Mouse (Mus musculus): ENCODE measurements around the gene Dcst2. TPM values are rescaled to one million over a fixed set of nuclear protein-coding genes. Genes with fewer than 3 reads are reported as not detected.
A peak's percentile ranks its signal among the peaks of the same experiment; 100 is the strongest.

Gene Dcst2
- total RNA-seq, 1 experiment: not detected

- no peaks in the 10 kb centered on the region for H3K9me3 ChIP-seq (ENCODE audit: control insufficient read depth, insufficient read depth, low read depth, low read length)
- peak overlapping the region; percentile 21; the same call in 1 of the 2 replicates for H3K9ac ChIP-seq (ENCODE audit: insufficient read depth, low read depth, low read length, poor library complexity, severe bottlenecking)
- H3K4me3 ChIP-seq (ENCODE audit: insufficient read depth in 1 of 2, low read depth in 1 of 2, low read length in 2 of 2, poor library complexity in 1 of 2, severe bottlenecking in 1 of 2): peak overlapping the region; percentile 52 to 64; a peak in 3 of 4 replicates
- in situ Hi-C loops (cut with MboI; ENCODE audit: low sequenced_read_pairs in 2 of 2, unreplicated experiment in 2 of 2): no loop called here
- no peak for TF ChIP-seq HCFC1 (IDR thresholded peaks at IDR 0.05; ENCODE audit: borderline replicate concordance, insufficient read depth, low read length)
- no peak for TF ChIP-seq ZC3H11A (IDR thresholded peaks at IDR 0.05; ENCODE audit: borderline replicate concordance, low read depth, low read length)
- DNase-seq (ENCODE audit: low read depth, low spot score): no peak
- no peak overlapping the region for H3K27ac ChIP-seq (ENCODE audit: insufficient read depth, low read depth, low read length, poor library complexity, severe bottlenecking)
- H3K4me1 ChIP-seq (ENCODE audit: control insufficient read depth in 2 of 2, insufficient read depth in 2 of 2, low read length in 2 of 2, poor library complexity in 1 of 2): no peaks in the 10 kb centered on the region; a peak in 1 of 4 replicates
- H3K36me3 ChIP-seq (ENCODE audit: control insufficient read depth, insufficient read depth, low read length, poor library complexity, severe bottlenecking): peaks cover 4% of the 10 kb centered on the region; the same call in 1 of the 2 replicates
Measured at GRCm38 (mm10) chr3:89396654-89397005, 34.9 kb downstream of the Dcst2 start.

DNA sequence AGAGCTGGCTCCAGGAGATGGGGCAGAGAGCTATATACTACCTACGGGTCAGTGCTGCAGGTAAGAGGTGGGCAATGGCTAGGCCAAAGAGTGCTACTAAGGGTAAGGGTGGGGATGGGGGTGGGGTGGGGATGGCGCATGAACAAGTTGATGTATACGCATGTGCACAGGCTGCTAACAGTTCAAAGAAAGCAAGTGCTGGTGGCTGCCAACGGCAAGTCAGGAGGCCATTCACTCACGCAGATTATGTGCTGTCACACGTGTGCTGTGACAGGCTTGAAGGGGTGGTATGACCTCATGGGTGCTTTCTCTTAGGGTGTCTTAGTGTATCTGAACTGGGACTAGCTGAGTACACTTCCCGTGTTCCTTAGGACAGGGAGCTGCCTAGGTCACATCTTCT is 39.6 kb downstream of the Dcst2 start:
- H3K4me3 ChIP-seq (ENCODE audit: insufficient read depth in 1 of 2, low read depth in 1 of 2, low read length in 2 of 2, poor library complexity in 1 of 2, severe bottlenecking in 1 of 2): no peak overlapping the region

DNA sequence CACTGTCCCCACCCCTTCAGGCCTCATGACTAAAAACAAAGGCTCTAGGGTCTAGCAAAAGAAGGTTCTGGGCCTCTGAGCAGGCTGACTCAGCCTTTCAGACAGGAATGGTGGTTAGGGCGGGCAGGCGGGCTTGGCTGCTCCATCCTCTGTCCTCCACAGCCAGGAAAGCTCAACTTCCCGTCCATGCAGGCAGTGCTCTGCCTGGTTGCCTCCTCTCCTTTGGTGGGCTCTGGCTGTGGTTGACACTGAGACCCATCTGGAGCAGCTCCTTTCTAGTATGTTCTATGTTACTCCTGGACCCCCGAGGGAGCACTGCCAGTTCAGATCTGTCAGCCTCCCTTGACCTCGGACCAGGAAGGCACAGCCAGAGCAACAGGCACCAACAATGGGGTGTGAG is 40.9 kb downstream of the Dcst2 start, which contains the start of gene Lenep:
TSS of gene Lenep (minus strand) at position 101 of the 400 bp plus-strand sequence.
- Histone ChIP-seq H3K4me1 (ENCODE audit: control insufficient read depth in 2 of 2, insufficient read depth in 2 of 2, low read length in 2 of 2, poor library complexity in 1 of 2) (peaks cover 0 to 8% of the 10 kb centered on the region in 2 experiments; a peak in 2 of 4 replicates), H3K36me3 (ENCODE audit: control insufficient read depth, insufficient read depth, low read length, poor library complexity, severe bottlenecking) (peaks cover 26% of the 10 kb centered on the region; the same call in 1 of the 2 replicates), H3K4me3 (ENCODE audit: insufficient read depth in 1 of 2, low read depth in 1 of 2, low read length in 2 of 2, poor library complexity in 1 of 2, severe bottlenecking in 1 of 2) (no peak within 1 kb of the TSS), H3K9ac (ENCODE audit: insufficient read depth, low read depth, low read length, poor library complexity, severe bottlenecking) (no peak within 1 kb of the TSS), H3K9me3 (ENCODE audit: control insufficient read depth, insufficient read depth, low read depth, low read length) (no peaks in the 10 kb centered on the region), H3K27ac (ENCODE audit: insufficient read depth, low read depth, low read length, poor library complexity, severe bottlenecking) (no peak within 1 kb of the TSS)
- no peak for DNase-seq (ENCODE audit: low read depth, low spot score)
- TF ChIP-seq ZC3H11A (IDR thresholded peaks at IDR 0.05; ENCODE audit: borderline replicate concordance, low read depth, low read length) (no peak), HCFC1 (IDR thresholded peaks at IDR 0.05; ENCODE audit: borderline replicate concordance, insufficient read depth, low read length) (no peak), MAFK (IDR thresholded peaks at IDR 0.05; ENCODE audit: insufficient read depth, low read depth, low read length) (no peak), ZNF384 (IDR thresholded peaks at IDR 0.05; ENCODE audit: low read depth, low read length) (no peak), CHD2 (IDR thresholded peaks at IDR 0.05; ENCODE audit: low read depth, low read length) (no peak)
- in situ Hi-C loops (cut with MboI; ENCODE audit: low sequenced_read_pairs in 2 of 2, unreplicated experiment in 2 of 2): no loop called here

More for the DNA sequence above, 39.6 kb downstream of the Dcst2 start:
- Histone ChIP-seq H3K4me1 (ENCODE audit: control insufficient read depth in 2 of 2, insufficient read depth in 2 of 2, low read length in 2 of 2, poor library complexity in 1 of 2) (peaks cover 0 to 4% of the 10 kb centered on the region in 2 experiments; a peak in 1 of 4 replicates), H3K36me3 (ENCODE audit: control insufficient read depth, insufficient read depth, low read length, poor library complexity, severe bottlenecking) (peaks cover 20% of the 10 kb centered on the region; the same call in 1 of the 2 replicates), H3K27ac (ENCODE audit: insufficient read depth, low read depth, low read length, poor library complexity, severe bottlenecking) (no peak overlapping the region), H3K9me3 (ENCODE audit: control insufficient read depth, insufficient read depth, low read depth, low read length) (no peaks in the 10 kb centered on the region), H3K9ac (ENCODE audit: insufficient read depth, low read depth, low read length, poor library complexity, severe bottlenecking) (no peak overlapping the region)
- in situ Hi-C loops (cut with MboI; ENCODE audit: low sequenced_read_pairs in 2 of 2, unreplicated experiment in 2 of 2): no loop called here
- no peak for TF ChIP-seq ZNF384 (IDR thresholded peaks at IDR 0.05; ENCODE audit: low read depth, low read length)
- no peak for TF ChIP-seq MAFK (IDR thresholded peaks at IDR 0.05; ENCODE audit: insufficient read depth, low read depth, low read length)
- no peak for DNase-seq (ENCODE audit: low read depth, low spot score)

DNA sequence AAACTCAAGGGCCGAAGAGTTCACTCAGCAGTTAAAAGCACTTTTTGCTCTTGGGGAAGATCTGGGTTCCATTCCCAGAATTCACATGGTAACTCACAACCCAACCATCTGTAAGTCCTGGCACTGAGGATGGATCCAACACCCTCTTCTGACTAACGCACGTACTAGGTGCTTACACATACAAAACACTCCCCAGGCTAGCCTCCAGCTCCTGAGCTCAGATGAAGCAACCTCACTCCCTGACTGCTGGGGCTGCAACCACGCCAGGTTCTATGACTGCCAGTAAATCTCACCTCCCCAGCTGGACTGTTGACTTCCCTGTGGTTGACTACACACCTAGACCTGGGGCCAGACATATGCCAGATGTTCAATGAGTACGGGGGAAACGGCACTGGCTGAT is 45.1 kb downstream of the Dcst2 start:
- no peak overlapping the region for H3K4me3 ChIP-seq (ENCODE audit: insufficient read depth in 1 of 2, low read depth in 1 of 2, low read length in 2 of 2, poor library complexity in 1 of 2, severe bottlenecking in 1 of 2)
- H3K9ac ChIP-seq (ENCODE audit: insufficient read depth, low read depth, low read length, poor library complexity, severe bottlenecking): no peak overlapping the region
- H3K4me1 ChIP-seq (ENCODE audit: control insufficient read depth in 2 of 2, insufficient read depth in 2 of 2, low read length in 2 of 2, poor library complexity in 1 of 2): peaks cover 0 to 17% of the 10 kb centered on the region in 2 experiments; a peak in 2 of 4 replicates
- DNase-seq (ENCODE audit: low read depth, low spot score): no peak
- H3K27ac ChIP-seq (ENCODE audit: insufficient read depth, low read depth, low read length, poor library complexity, severe bottlenecking): no peak overlapping the region
- no peaks in the 10 kb centered on the region for H3K9me3 ChIP-seq (ENCODE audit: control insufficient read depth, insufficient read depth, low read depth, low read length)
- H3K36me3 ChIP-seq (ENCODE audit: control insufficient read depth, insufficient read depth, low read length, poor library complexity, severe bottlenecking): peaks cover 22% of the 10 kb centered on the region; the same call in 1 of the 2 replicates
- in situ Hi-C loops (cut with MboI; ENCODE audit: low sequenced_read_pairs in 2 of 2, unreplicated experiment in 2 of 2): no loop called here
- TF ChIP-seq CHD2 (IDR thresholded peaks at IDR 0.05; ENCODE audit: low read depth, low read length) (no peak), ZNF384 (IDR thresholded peaks at IDR 0.05; ENCODE audit: low read depth, low read length) (no peak), MAFK (IDR thresholded peaks at IDR 0.05; ENCODE audit: insufficient read depth, low read depth, low read length) (no peak), HCFC1 (IDR thresholded peaks at IDR 0.05; ENCODE audit: borderline replicate concordance, insufficient read depth, low read length) (no peak), ZC3H11A (IDR thresholded peaks at IDR 0.05; ENCODE audit: borderline replicate concordance, low read depth, low read length) (no peak)

DNA sequence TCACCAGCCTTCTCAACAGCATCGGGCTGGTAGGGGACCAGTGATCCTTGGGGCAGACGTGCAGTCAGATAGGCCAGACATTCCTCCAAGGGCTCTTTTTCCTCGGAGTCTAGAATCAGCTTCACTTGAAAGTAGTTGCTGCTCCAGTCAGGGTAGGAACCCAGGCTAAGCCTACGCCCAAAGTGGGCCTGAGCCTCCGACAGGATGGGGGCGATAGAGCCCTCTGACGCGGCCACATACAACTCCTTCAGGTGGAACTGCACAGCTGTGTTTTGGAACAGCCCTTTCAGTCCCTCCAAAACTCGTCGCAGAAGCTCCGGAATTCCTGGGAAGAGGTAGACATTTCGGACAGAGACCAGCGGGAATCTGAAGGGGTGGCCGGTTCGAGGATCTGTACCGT is 46.7 kb downstream of the Dcst2 start:
- peak overlapping the region; percentile 40 to 47; a peak in 3 of 4 replicates for H3K4me3 ChIP-seq (ENCODE audit: insufficient read depth in 1 of 2, low read depth in 1 of 2, low read length in 2 of 2, poor library complexity in 1 of 2, severe bottlenecking in 1 of 2)
- no peak overlapping the region for H3K27ac ChIP-seq (ENCODE audit: insufficient read depth, low read depth, low read length, poor library complexity, severe bottlenecking)
- TF ChIP-seq MAFK (IDR thresholded peaks at IDR 0.05; ENCODE audit: insufficient read depth, low read depth, low read length) (no peak), ZC3H11A (IDR thresholded peaks at IDR 0.05; ENCODE audit: borderline replicate concordance, low read depth, low read length) (no peak), CHD2 (IDR thresholded peaks at IDR 0.05; ENCODE audit: low read depth, low read length) (no peak), ZNF384 (IDR thresholded peaks at IDR 0.05; ENCODE audit: low read depth, low read length) (no peak)
- peaks cover 14% of the 10 kb centered on the region; the same call in 1 of the 2 replicates for H3K36me3 ChIP-seq (ENCODE audit: control insufficient read depth, insufficient read depth, low read length, poor library complexity, severe bottlenecking)
- in situ Hi-C loops (cut with MboI; ENCODE audit: low sequenced_read_pairs in 2 of 2, unreplicated experiment in 2 of 2): no loop called here
- H3K9me3 ChIP-seq (ENCODE audit: control insufficient read depth, insufficient read depth, low read depth, low read length): no peaks in the 10 kb centered on the region
- peak overlapping the region; percentile 41 for H3K9ac ChIP-seq (ENCODE audit: insufficient read depth, low read depth, low read length, poor library complexity, severe bottlenecking)
- peaks cover 0 to 14% of the 10 kb centered on the region in 2 experiments; a peak in 2 of 4 replicates for H3K4me1 ChIP-seq (ENCODE audit: control insufficient read depth in 2 of 2, insufficient read depth in 2 of 2, low read length in 2 of 2, poor library complexity in 1 of 2)
- DNase-seq (ENCODE audit: low read depth, low spot score): no peak

All from ES-E14 (cell line).